ENCODE assay signal across 9 mouse cellular contexts in the genomic region with DNA sequence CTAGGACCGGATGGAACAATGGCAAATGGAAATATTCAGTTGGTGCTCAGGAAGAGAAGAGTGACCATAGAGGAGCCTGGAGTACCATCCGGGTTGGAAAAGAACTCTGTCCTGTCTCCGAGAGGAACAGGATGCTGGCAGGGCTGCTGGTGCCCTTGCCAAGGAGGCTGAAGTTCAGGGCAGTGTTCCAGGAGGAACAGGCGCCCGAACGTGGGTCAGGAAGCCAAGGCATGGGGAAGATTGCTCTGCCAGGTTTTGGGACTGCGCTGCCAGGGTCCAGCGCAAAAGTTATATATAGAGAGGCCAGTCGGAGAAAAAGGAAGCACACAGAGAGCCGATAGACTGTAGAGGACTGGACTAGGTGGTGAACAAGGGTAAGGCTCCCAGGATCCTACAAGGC.
A peak's percentile ranks its signal among the peaks of the same experiment; 100 is the strongest.
DNase-seq lines count a peak whose midpoint lies in the region; ATAC-seq lines count a peak whose summit lies in the region.
"Had no signal": no experiment of that assay in that cellular context is flagged by ENCODE, and none has a peak within 500 bp of the region (broad histone marks: within the 10 kb centered on the region; RNA-seq: fewer than 3 reads in every experiment).

No protein-coding gene starts in this region.

- no peak overlapping the region for H3K4me3 ChIP-seq in heart, embryonic 11.5 days (ENCODE audit: low read depth, low read length)
- H3K4me3 ChIP-seq in forebrain, embryonic 14.5 days (ENCODE audit: low read depth, low read length) = no peak overlapping the region
- H3K4me3 ChIP-seq: limb, embryonic 13.5 days had no signal

- H3K4me2 ChIP-seq in heart, embryonic 11.5 days = no peak overlapping the region
- no peak overlapping the region for H3K4me2 ChIP-seq in forebrain, embryonic 14.5 days (ENCODE audit: low read length)
- H3K4me2 ChIP-seq: limb, embryonic 13.5 days had no signal

- H3K9ac ChIP-seq in heart, embryonic 11.5 days (ENCODE audit: low read depth, low read length) = no peak overlapping the region
- no peak overlapping the region for H3K9ac ChIP-seq in forebrain, embryonic 14.5 days (ENCODE audit: low read length)
- H3K9ac ChIP-seq: limb, embryonic 13.5 days had no signal

- no peak overlapping the region for H3K27ac ChIP-seq in heart, embryonic 11.5 days (ENCODE audit: low read depth, low read length)
- no peak overlapping the region for H3K27ac ChIP-seq in forebrain, embryonic 14.5 days (ENCODE audit: low read depth, low read length)
- H3K27ac ChIP-seq: limb, embryonic 13.5 days had no signal

- H3K27me3 ChIP-seq in heart, embryonic 11.5 days (ENCODE audit: control insufficient read depth, insufficient read depth, low read length) = no peaks in the 10 kb centered on the region
- H3K27me3 ChIP-seq in forebrain, embryonic 14.5 days (replicated peaks; ENCODE audit: control insufficient read depth, insufficient read depth, low read length) = no peaks in the 10 kb centered on the region
- H3K27me3 ChIP-seq: limb, embryonic 13.5 days had no signal

- peak; percentile 91 to 96 for DNase-seq in heart, adult 18-20 months
- peak; percentile 29 to 45 for DNase-seq in spleen, postnatal 36 days (ENCODE audit: low spot score in 2 of 2)
- no peak for DNase-seq in spleen, adult 18-20 months
- peak; percentile 88 for DNase-seq in gastrocnemius, postnatal 25 days
- peak; percentile 72 for DNase-seq in left cerebral cortex, postnatal 4 days
- DNase-seq in forebrain, embryonic 14.5 days (ENCODE audit: low spot score) = no peak

- no peaks in the 10 kb centered on the region for H3K9me3 ChIP-seq in heart, embryonic 11.5 days (replicated peaks; ENCODE audit: control insufficient read depth, low read length)
- no peaks in the 10 kb centered on the region for H3K9me3 ChIP-seq in forebrain, embryonic 14.5 days (replicated peaks; ENCODE audit: control insufficient read depth, low read length)
- H3K9me3 ChIP-seq: limb, embryonic 13.5 days had no signal

- ATAC-seq in heart, embryonic 11.5 days (replicated peaks; ENCODE audit: insufficient number of reproducible peaks, low FRiP score, low TSS enrichment) = no peak
- no peak for ATAC-seq in megakaryocyte progenitor cell, adult 5-6 weeks (replicated peaks; ENCODE audit: poor library complexity)
- no peak for ATAC-seq in forebrain, embryonic 14.5 days

- WGBS in heart, embryonic 11.5 days (ENCODE audit: insufficient replicate concordance) = 84% methylated on average over 10 of the region's 10 CpGs
- WGBS in forebrain, embryonic 14.5 days = 90% methylated on average over 10 of the region's 10 CpGs

- H3K4me1 ChIP-seq in heart, embryonic 11.5 days (ENCODE audit: control insufficient read depth, insufficient read depth, low read length) = no peaks in the 10 kb centered on the region
- no peaks in the 10 kb centered on the region for H3K4me1 ChIP-seq in forebrain, embryonic 14.5 days (ENCODE audit: control insufficient read depth, insufficient read depth, low read length)
- H3K4me1 ChIP-seq: limb, embryonic 13.5 days had no signal

- no peaks in the 10 kb centered on the region for H3K36me3 ChIP-seq in heart, embryonic 11.5 days (ENCODE audit: control insufficient read depth, insufficient read depth, low read length)
- no peaks in the 10 kb centered on the region for H3K36me3 ChIP-seq in forebrain, embryonic 14.5 days (ENCODE audit: control insufficient read depth, insufficient read depth, low read length)
- H3K36me3 ChIP-seq: limb, embryonic 13.5 days had no signal

- intact Hi-C loops in left cerebral cortex, postnatal 4 days (cut with DNase I) = no loop called here

Comparison
In these comparisons a context has a peak if more than half of its experiments do, and no peak if none do; other contexts are left out.
1. DNase-seq: peak in heart, adult 18-20 months (2 of 2), spleen, postnatal 36 days (2 of 2), gastrocnemius, postnatal 25 days (single experiment) and left cerebral cortex, postnatal 4 days (single experiment); none in spleen, adult 18-20 months (0 of 2) and forebrain, embryonic 14.5 days (single experiment).